Mouse (Mus musculus): ENCODE measurements around the gene Hist1h2ad.
"Not testable (repeated sequence)": the region's sequence is repeated elsewhere in the genome, so short reads cannot be mapped to it uniquely, and the experiment has no call there.

DNA sequence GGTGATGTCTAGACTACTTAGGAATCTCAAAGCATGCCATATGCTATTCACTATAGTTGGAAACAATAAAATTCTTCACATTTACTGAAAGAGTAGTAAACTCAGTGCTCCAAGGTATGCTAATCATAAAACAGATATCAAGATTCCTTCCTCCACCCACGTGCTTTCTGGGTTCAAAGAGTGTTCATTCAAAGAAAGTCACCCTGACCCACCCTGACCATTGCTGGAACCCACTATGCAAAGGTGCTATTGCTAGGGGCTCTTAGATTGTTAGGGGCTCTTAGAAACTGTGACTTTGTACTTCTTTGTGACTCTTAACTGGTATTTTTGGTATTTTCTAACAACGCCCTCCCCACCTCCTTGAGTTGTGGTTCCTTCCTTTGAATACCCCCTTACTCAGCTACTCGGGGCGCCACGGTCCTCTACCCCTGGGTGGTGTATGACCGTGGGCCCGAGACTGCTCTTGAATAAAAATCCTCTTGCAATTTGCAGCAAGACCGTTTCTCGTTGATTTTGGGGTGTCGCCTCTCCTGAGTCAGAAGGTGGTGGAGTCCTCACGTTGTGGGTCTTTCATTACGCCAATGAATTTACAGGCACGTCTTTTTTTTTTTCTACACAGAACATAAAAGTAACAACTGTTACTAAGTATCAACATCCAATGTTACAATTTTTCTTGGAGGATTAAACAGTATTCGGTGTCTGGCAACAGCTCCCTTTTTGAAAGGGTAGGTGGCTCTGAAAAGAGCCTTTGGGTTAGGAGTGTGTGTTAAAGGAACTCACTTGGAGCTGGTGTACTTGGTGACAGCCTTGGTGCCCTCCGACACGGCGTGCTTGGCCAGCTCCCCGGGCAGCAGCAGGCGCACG, 915 bp upstream of the Hist1h2ad start:
- TF ChIP-seq CTCF (IDR thresholded peaks at IDR 0.05; ENCODE audit: borderline replicate concordance, extremely low read depth, insufficient read depth, insufficient read length); POLR2A (IDR thresholded peaks at IDR 0.05; ENCODE audit: borderline replicate concordance, extremely low read depth, insufficient read depth, insufficient read length, poor library complexity, severe bottlenecking): not testable (repeated sequence)
